Mouse (Mus musculus) heart, embryonic 12.5 days (tissue): ENCODE data around the gene Ppef2. TPM values are rescaled to one million over a fixed set of nuclear protein-coding genes. Genes with fewer than 3 reads are reported as not detected.

Experiments
- ATAC-seq: fragments of 200-750 bp; cut with Nextera tagmentation; 2 replicates; pipeline ENCODE4 v1.8.0; 2017; ENCODE audit warnings: moderate TSS enrichment, moderate library complexity; ENCODE audit not compliant: insufficient number of reproducible peaks, low FRiP score
- H3K27ac ChIP-seq: fragments of 300-500 bp; sonication (generic); 2 replicates; pipeline ENCODE4 v1.5.1; 2016; ENCODE audit warnings: mild to moderate bottlenecking, moderate library complexity; ENCODE audit not compliant: poor library complexity, severe bottlenecking
- H3K27me3 ChIP-seq: fragments of 300-500 bp; sonication (generic); replicated peaks from 2 replicates; pipeline ENCODE4 v1.6.1; 2016; ENCODE audit warnings: mild to moderate bottlenecking, moderate library complexity
- H3K36me3 ChIP-seq: fragments of 300-500 bp; sonication (generic); 2 replicates; pipeline ENCODE4 v1.6.1; 2016; ENCODE audit warnings: mild to moderate bottlenecking, moderate library complexity
- H3K4me1 ChIP-seq: fragments of 300-500 bp; sonication (generic); replicated peaks from 2 replicates; pipeline ENCODE4 v1.6.1; 2016; ENCODE audit warnings: mild to moderate bottlenecking
- H3K4me2 ChIP-seq: fragments of 300-500 bp; sonication (generic); 2 replicates; pipeline ENCODE4 v1.6.1; 2016; ENCODE audit warnings: mild to moderate bottlenecking, moderate library complexity
- H3K4me3 ChIP-seq: fragments of 300-500 bp; sonication (generic); 2 replicates; pipeline ENCODE4 v1.5.1; 2016; ENCODE audit warnings: mild to moderate bottlenecking
- H3K9ac ChIP-seq: fragments of 300-500 bp; sonication (generic); 2 replicates; pipeline ENCODE4 v1.6.1; 2016; ENCODE audit warnings: mild to moderate bottlenecking, moderate library complexity
- H3K9me3 ChIP-seq: fragments of 300-500 bp; sonication (generic); replicated peaks from 2 replicates; pipeline ENCODE4 v1.6.1; 2016; ENCODE audit warnings: mild to moderate bottlenecking, moderate library complexity
- WGBS: fragments of 180-500 bp; shearing (Covaris S2); methylation state at CpG from one replicate; pipeline ENCODE4 v1.1.7; 2016; 5-methylcytosine and 5-hydroxymethylcytosine counted together
- polyA plus RNA-seq: library from polyadenylated mRNA; unstranded; fragments of >200 nt; fragmentation: Nextera tagmentation; extraction: Ambion mirVana; gene quantifications from 2 replicates; pipeline ENCODE4 v1.2.1, GENCODE M21; 2016

Gene Ppef2
- polyA plus RNA-seq, 1 experiment from 2014 or later = not detected

GRCm38 (mm10) chr5:92183071-92183830 lies 72.8 kb downstream of the Ppef2 start:
- Histone ChIP-seq H3K4me1 (no peaks in the 10 kb centered on the region), H3K36me3 (peaks cover 65% of the 10 kb centered on the region), H3K9ac (no peak overlapping the region), H3K27ac (no peak overlapping the region), H3K4me3 (no peak overlapping the region), H3K27me3 (no peaks in the 10 kb centered on the region), H3K4me2 (no peak overlapping the region), H3K9me3 (peaks cover 3% of the 10 kb centered on the region)
- ATAC-seq = no peak
- WGBS = 86% methylated on average over 8 of the region's 8 CpGs

Other genes starting within 250 kb of the Ppef2 start
- gene Cdkl2, start 212.4 kb downstream of the Ppef2 start, polyA plus RNA-seq = 1.0 TPM in 2 replicates
- gene G3bp2, start 172.6 kb downstream of the Ppef2 start, polyA plus RNA-seq = 186 and 193 TPM in 2 replicates
- gene Uso1, start 118.3 kb downstream of the Ppef2 start, polyA plus RNA-seq = 39.9 and 41.9 TPM in 2 replicates
- not detected in 2 replicates for gene U90926, start 40.9 kb downstream of the Ppef2 start, polyA plus RNA-seq
- gene Naaa, start 21.9 kb upstream of the Ppef2 start, polyA plus RNA-seq = 4.8 and 6.6 TPM in 2 replicates
- 28.5 and 29.0 TPM in 2 replicates for gene Sdad1, start 54.2 kb upstream of the Ppef2 start, polyA plus RNA-seq
- not detected in 2 replicates for gene Cxcl9, start 71.8 kb upstream of the Ppef2 start, polyA plus RNA-seq
- gene Art3, start 75.5 kb upstream of the Ppef2 start, polyA plus RNA-seq = 37.5 and 41.5 TPM in 2 replicates
- gene Cxcl10, start 92.6 kb upstream of the Ppef2 start, polyA plus RNA-seq = 0.30 and 0.52 TPM in 2 replicates
- gene Nup54, start 178.9 kb upstream of the Ppef2 start, polyA plus RNA-seq = 42.6 and 44.6 TPM in 2 replicates